Mouse (Mus musculus) layer of hippocampus, adult 2 months (tissue): ENCODE measurements at regions not wholly inside any gene's neighbourhood (a gene's known extent, or its start where the extent isn't known, plus 50 kb on each side); places are given as distances from the start of the nearest gene placed in this dataset.

ENCODE experiments used
- DNase-seq, 2 experiments: peaks; one replicate each; pipeline ENCODE4 v3.0.0; 2022; ENCODE audit warnings: low spot score in 2 of 2
- H3K27ac ChIP-seq: fragments of 200-600 bp; 2 replicates; pipeline ENCODE4 v1.8.1; 2022
- H3K4me3 ChIP-seq: fragments of 200-600 bp; 2 replicates; pipeline ENCODE4 v1.8.1; 2022; ENCODE audit warnings: mild to moderate bottlenecking
- CTCF ChIP-seq: fragments of 200-600 bp; conservative IDR thresholded peaks from 2 replicates; pipeline ENCODE4 v1.8.1; 2022; ENCODE audit warnings: antibody characterized with exemption, mild to moderate bottlenecking, moderate library complexity
- microRNA-seq, 2 experiments: library from miRNA; unstranded; fragments of <30 nt; microRNA quantifications; one replicate each; pipeline ENCODE4 v1.2.0; 2021

- Histone ChIP-seq H3K4me3 (no peak overlapping the region), H3K27ac (no peak overlapping the region)
- DNase-seq, result no peak
- no peak for TF ChIP-seq CTCF
Measured at GRCm38 (mm10) chr1:23189790-23190189, 87.7 kb upstream of the 4933415F23Rik start.

GRCm38 (mm10) chr1:23188216-23188615 lies 86.2 kb upstream of the 4933415F23Rik start:
- 0 out of 2 replicates have a peak overlapping the region, but pooled peaks have one; percentile 36 for H3K27ac ChIP-seq
- no peak for TF ChIP-seq CTCF
- H3K4me3 ChIP-seq, result no peak overlapping the region
- DNase-seq, result no peak

- no peak overlapping the region for H3K4me3 ChIP-seq
- TF ChIP-seq CTCF, result no peak
- DNase-seq, result no peak
- 0 out of 2 replicates have a peak overlapping the region, but pooled peaks have one; percentile 36 for H3K27ac ChIP-seq
Measured at GRCm38 (mm10) chr1:23187446-23188206, 85.6 kb upstream of the 4933415F23Rik start.

GRCm38 (mm10) chr1:23184728-23185127 lies 82.7 kb upstream of the 4933415F23Rik start:
- TF ChIP-seq CTCF, result no peak
- DNase-seq, result no peak
- Histone ChIP-seq H3K4me3 (no peak overlapping the region), H3K27ac (no peak overlapping the region)

GRCm38 (mm10) chr1:23182541-23182940 lies 80.5 kb upstream of the 4933415F23Rik start:
- TF ChIP-seq CTCF, result no peak
- no peak for DNase-seq
- Histone ChIP-seq H3K4me3 (no peak overlapping the region), H3K27ac (no peak overlapping the region)

- no peak for DNase-seq
- Histone ChIP-seq H3K4me3 (no peak overlapping the region), H3K27ac (no peak overlapping the region)
- TF ChIP-seq CTCF, result no peak
Measured at GRCm38 (mm10) chr1:23178335-23178974, 76.4 kb upstream of the 4933415F23Rik start.

GRCm38 (mm10) chr1:23174022-23174421 lies 72.0 kb upstream of the 4933415F23Rik start:
- Histone ChIP-seq H3K27ac (peak overlapping the region; percentile 33; the same call in 1 of the 2 replicates), H3K4me3 (no peak overlapping the region)
- no peak for DNase-seq
- no peak for TF ChIP-seq CTCF

GRCm38 (mm10) chr1:23173054-23173802 lies 71.2 kb upstream of the 4933415F23Rik start:
- no peak for TF ChIP-seq CTCF
- no peak overlapping the region for H3K4me3 ChIP-seq
- no peak for DNase-seq
- peak overlapping the region; percentile 33 for H3K27ac ChIP-seq

GRCm38 (mm10) chr1:23171336-23171735 lies 69.3 kb upstream of the 4933415F23Rik start:
- Histone ChIP-seq H3K4me3 (no peak overlapping the region), H3K27ac (no peak overlapping the region)
- no peak for DNase-seq
- no peak for TF ChIP-seq CTCF

- H3K4me3 ChIP-seq, result no peak overlapping the region
- DNase-seq, result no peak
Measured at GRCm38 (mm10) chr1:23170711-23171110, 68.7 kb upstream of the 4933415F23Rik start.

GRCm38 (mm10) chr1:23168504-23168903 lies 66.5 kb upstream of the 4933415F23Rik start:
- peak; percentile 72 for TF ChIP-seq CTCF
- DNase-seq, result no peak
- Histone ChIP-seq H3K27ac (no peak overlapping the region), H3K4me3 (no peak overlapping the region)

More at GRCm38 (mm10) chr1:23170711-23171110, 68.7 kb upstream of the 4933415F23Rik start:
- TF ChIP-seq CTCF, result no peak
- H3K27ac ChIP-seq, result no peak overlapping the region

- TF ChIP-seq CTCF, result no peak
- DNase-seq, result no peak
- H3K4me3 ChIP-seq, result no peak overlapping the region
- no peak overlapping the region for H3K27ac ChIP-seq
Measured at GRCm38 (mm10) chr1:23163371-23163935, 61.4 kb upstream of the 4933415F23Rik start.

GRCm38 (mm10) chr1:23162766-23163165 lies 60.7 kb upstream of the 4933415F23Rik start:
- no peak for TF ChIP-seq CTCF
- no peak for DNase-seq
- H3K4me3 ChIP-seq, result no peak overlapping the region
- H3K27ac ChIP-seq, result no peak overlapping the region

Small RNA genes lying in the stretch of these regions (microRNA-seq; reads per million reads assigned to microRNA genes)
- gene Mir30a (5,202 to 5,398 reads per million in 2 experiments), gene Mir30c-2 (259 to 269 reads per million in 2 experiments)
